Mouse (Mus musculus): ENCODE results near the gene Slc25a45.

Gene Slc25a45

DNA sequence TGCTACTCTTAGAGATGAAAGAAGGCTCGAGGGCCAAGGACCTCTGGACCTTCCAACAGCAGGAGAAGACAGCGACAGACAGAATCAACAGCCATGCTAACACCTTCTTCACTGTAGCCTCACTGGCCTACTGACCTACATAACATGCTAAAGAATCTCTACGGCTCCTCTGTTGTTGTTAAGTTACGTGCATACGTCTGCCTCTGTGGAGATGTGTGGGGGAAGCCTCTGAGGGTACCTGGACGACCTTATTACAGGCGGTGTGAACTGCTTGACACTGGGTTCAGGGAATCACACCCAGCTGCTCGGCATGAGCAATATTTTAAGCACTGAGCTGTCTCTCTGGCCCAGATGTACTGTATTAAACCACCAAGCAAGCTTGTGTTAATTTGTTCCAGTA is 49.9 kb downstream of the Slc25a45 start:
- no peak for DNase-seq (ENCODE audit: low read depth, low spot score)

- no peak for DNase-seq (ENCODE audit: low read depth, low spot score)
Measured at GRCm38 (mm10) chr19:5928104-5928503, 50.5 kb downstream of the Slc25a45 start.

DNA sequence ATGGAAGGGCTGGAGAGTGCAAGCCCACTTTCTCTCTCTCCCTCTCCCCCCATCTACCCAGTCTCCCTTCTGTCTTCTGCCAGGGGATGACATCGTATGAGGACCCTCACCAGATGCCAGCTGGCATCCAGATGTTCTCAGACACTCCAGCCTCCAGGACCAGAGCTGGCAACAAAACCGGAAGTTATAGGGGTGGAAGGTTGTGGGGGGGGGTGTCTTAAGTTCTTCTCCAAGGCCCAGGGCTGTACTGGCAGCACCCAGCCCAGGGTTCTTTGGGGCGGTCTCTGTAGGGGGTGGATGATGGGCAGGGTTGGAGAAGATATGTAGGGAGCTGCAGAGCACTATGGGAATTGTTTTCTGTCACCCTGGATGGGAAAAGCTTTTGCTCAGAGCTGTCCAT is 50.9 kb downstream of the Slc25a45 start:
- no peak for DNase-seq (ENCODE audit: low read depth, low spot score)

- DNase-seq (ENCODE audit: low read depth, low spot score): no peak
Measured at GRCm38 (mm10) chr19:5929634-5930596, 52.3 kb downstream of the Slc25a45 start.

DNA sequence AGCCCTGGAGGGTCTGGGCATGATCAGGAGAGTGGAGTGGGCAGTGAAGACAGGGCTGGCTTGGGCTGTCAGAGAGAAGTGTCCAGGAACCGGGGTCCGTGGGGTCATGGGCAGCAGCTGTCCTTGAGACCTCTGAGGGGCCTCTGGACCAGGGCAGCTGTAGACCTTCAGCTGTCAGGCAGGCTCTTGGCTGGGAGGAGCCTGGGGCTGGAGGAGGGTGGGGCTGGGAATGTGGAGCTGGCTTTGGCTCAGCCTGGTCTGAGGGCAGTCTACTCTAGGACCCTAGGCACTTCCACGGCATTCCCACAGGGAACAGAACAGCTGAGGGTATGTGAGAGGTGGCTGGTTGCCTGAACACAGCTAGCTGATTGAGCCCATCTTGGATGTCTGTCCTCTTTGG is 57.7 kb downstream of the Slc25a45 start:
- no peak for DNase-seq (ENCODE audit: low read depth, low spot score)
